Mouse (Mus musculus): Measurements from ENCODE around the gene Txnrd2. TPM values are rescaled to one million over a fixed set of nuclear protein-coding genes. Genes with fewer than 3 reads are reported as not detected.

The Txnrd2 gene
- polyA plus RNA-seq, 1 experiment, result 7.1 TPM

DNA sequence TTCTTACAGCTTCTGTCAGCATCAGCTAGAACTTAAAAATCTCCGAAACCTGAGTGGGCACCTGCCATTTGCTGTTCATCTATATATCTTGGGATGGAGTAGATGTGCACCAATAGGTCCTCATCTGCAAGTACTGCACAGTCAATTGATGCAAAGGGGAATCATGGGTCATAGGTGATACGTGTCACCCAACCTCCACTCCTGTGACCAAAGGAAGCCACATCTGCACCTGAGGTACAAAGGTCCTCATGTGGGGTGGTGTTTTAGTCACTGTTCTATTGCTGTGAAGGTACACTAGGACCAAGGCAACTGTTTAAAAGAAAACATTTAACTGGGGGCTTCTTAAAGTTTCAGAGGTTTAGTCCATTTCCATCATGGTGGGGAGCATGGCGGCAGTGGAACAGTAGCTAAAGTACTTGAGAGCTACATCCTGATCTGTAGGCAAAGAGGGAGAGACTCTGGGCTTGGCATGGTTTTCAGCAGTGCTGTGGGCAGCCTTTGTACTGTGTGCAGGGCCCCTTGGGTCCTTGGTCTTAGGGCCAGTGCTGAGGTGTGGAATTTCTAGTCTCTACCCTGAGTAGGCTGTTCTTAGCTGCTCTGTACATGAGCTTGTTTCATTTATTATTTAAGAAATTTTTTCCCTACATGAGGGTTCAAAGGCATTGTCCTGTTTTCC is 80.5 kb downstream of the Txnrd2 start:
- H3K9ac ChIP-seq (ENCODE audit: low read depth, poor library complexity, severe bottlenecking), result no peak overlapping the region
- no peaks in the 10 kb centered on the region for H3K4me1 ChIP-seq (ENCODE audit: control insufficient read depth, insufficient read depth, low read length)
- TF ChIP-seq POLR2A (IDR thresholded peaks at IDR 0.05; ENCODE audit: insufficient read depth, low read length) (no peak), CTCF (IDR thresholded peaks at IDR 0.05; ENCODE audit: low read depth, low read length) (no peak), EP300 (IDR thresholded peaks at IDR 0.05; ENCODE audit: insufficient read depth, low read depth, low read length) (no peak)
- no peaks in the 10 kb centered on the region for H3K9me3 ChIP-seq (replicated peaks; ENCODE audit: control insufficient read depth, insufficient read depth, low read length, poor library complexity, severe bottlenecking)
- peaks cover 7% of the 10 kb centered on the region for H3K36me3 ChIP-seq (ENCODE audit: control insufficient read depth, insufficient read depth, low read length, poor library complexity, severe bottlenecking)
- no peaks in the 10 kb centered on the region for H3K27me3 ChIP-seq (ENCODE audit: control insufficient read depth, insufficient read depth, low read length, poor library complexity, severe bottlenecking)
- no peak overlapping the region for H3K4me3 ChIP-seq (ENCODE audit: low read depth, low read length)
- no peak overlapping the region for H3K27ac ChIP-seq (ENCODE audit: insufficient read depth, low read length)

DNA sequence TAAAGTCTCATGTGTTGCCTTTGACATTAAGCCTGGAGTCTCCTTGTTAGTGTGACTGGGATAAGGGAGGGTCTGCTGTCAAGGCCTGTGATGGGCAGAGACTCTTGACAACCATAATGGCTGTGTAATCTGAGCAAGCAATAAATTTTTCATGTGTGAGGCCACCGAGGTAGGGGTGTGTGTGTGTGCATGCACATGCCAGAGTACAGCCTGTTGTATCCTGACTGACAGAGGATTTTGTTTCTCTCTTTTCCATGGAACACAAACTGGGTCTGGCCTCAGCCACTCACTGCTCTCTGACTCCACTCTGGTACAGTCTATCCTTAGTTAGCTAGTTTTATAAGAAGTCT is 81.0 kb downstream of the Txnrd2 start:
- H3K27ac ChIP-seq (ENCODE audit: insufficient read depth, low read length), result no peak overlapping the region
- H3K4me1 ChIP-seq (ENCODE audit: control insufficient read depth, insufficient read depth, low read length), result no peaks in the 10 kb centered on the region
- no peak overlapping the region for H3K9ac ChIP-seq (ENCODE audit: low read depth, poor library complexity, severe bottlenecking)
- no peaks in the 10 kb centered on the region for H3K9me3 ChIP-seq (replicated peaks; ENCODE audit: control insufficient read depth, insufficient read depth, low read length, poor library complexity, severe bottlenecking)
- no peaks in the 10 kb centered on the region for H3K27me3 ChIP-seq (ENCODE audit: control insufficient read depth, insufficient read depth, low read length, poor library complexity, severe bottlenecking)
- no peak overlapping the region for H3K4me3 ChIP-seq (ENCODE audit: low read depth, low read length)
- peaks cover 1% of the 10 kb centered on the region; the same call in 1 of the 2 replicates for H3K36me3 ChIP-seq (ENCODE audit: control insufficient read depth, insufficient read depth, low read length, poor library complexity, severe bottlenecking)
- TF ChIP-seq CTCF (IDR thresholded peaks at IDR 0.05; ENCODE audit: low read depth, low read length), result no peak
- no peak for TF ChIP-seq EP300 (IDR thresholded peaks at IDR 0.05; ENCODE audit: insufficient read depth, low read depth, low read length)
- TF ChIP-seq POLR2A (IDR thresholded peaks at IDR 0.05; ENCODE audit: insufficient read depth, low read length), result no peak

DNA sequence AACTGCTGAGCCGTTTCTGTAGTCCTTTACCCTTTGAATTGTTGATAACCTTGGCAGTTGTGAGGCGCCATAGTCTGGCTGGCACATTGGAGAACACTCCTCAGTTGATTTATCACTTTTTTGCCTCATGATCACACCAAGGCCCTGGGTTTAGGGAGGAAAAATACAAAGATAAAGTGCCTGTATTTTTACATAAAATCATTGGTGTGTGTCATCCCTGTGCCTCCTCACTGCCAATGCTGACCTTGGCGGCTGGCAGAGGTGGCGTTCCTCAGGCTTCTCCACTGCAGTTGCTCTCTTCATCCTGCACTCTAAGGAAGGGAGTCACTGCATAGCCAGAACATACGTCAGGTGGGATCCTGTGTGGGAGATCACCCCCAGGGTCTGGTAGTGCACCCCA is 85.6 kb downstream of the Txnrd2 start:
- H3K27ac ChIP-seq (ENCODE audit: insufficient read depth, low read length), result no peak overlapping the region
- H3K4me3 ChIP-seq (ENCODE audit: low read depth, low read length), result no peak overlapping the region
- H3K9ac ChIP-seq (ENCODE audit: low read depth, poor library complexity, severe bottlenecking), result no peak overlapping the region
- H3K36me3 ChIP-seq (ENCODE audit: control insufficient read depth, insufficient read depth, low read length, poor library complexity, severe bottlenecking), result no peaks in the 10 kb centered on the region
- no peaks in the 10 kb centered on the region for H3K27me3 ChIP-seq (ENCODE audit: control insufficient read depth, insufficient read depth, low read length, poor library complexity, severe bottlenecking)
- TF ChIP-seq EP300 (IDR thresholded peaks at IDR 0.05; ENCODE audit: insufficient read depth, low read depth, low read length) (no peak), POLR2A (IDR thresholded peaks at IDR 0.05; ENCODE audit: insufficient read depth, low read length) (no peak), CTCF (IDR thresholded peaks at IDR 0.05; ENCODE audit: low read depth, low read length) (no peak)
- H3K4me1 ChIP-seq (ENCODE audit: control insufficient read depth, insufficient read depth, low read length), result no peaks in the 10 kb centered on the region
- H3K9me3 ChIP-seq (replicated peaks; ENCODE audit: control insufficient read depth, insufficient read depth, low read length, poor library complexity, severe bottlenecking), result no peaks in the 10 kb centered on the region

DNA sequence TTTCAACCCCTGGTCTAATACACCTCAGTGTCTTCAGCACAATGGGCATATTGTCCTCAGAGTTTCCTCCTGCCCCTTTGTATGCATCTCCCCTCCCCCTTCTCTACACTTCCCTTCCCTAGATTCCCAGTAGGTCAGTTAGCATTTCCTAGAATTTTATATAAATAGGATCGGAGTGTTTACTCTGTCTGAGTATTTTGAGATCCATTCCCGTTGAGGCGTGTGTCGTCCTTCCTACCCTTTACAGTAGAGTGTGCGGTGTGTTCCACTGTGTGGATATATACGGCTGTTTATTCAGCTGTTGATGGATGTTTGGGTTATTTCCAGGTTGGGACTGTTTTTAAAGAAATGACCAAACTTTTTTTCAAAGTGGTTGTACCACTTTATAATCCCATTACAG is 87.3 kb downstream of the Txnrd2 start:
- Histone ChIP-seq H3K27ac (ENCODE audit: insufficient read depth, low read length) (no peak overlapping the region), H3K4me3 (ENCODE audit: low read depth, low read length) (no peak overlapping the region), H3K9me3 (replicated peaks; ENCODE audit: control insufficient read depth, insufficient read depth, low read length, poor library complexity, severe bottlenecking) (no peaks in the 10 kb centered on the region), H3K9ac (ENCODE audit: low read depth, poor library complexity, severe bottlenecking) (no peak overlapping the region), H3K36me3 (ENCODE audit: control insufficient read depth, insufficient read depth, low read length, poor library complexity, severe bottlenecking) (no peaks in the 10 kb centered on the region), H3K27me3 (ENCODE audit: control insufficient read depth, insufficient read depth, low read length, poor library complexity, severe bottlenecking) (no peaks in the 10 kb centered on the region), H3K4me1 (ENCODE audit: control insufficient read depth, insufficient read depth, low read length) (no peaks in the 10 kb centered on the region)
- TF ChIP-seq POLR2A (IDR thresholded peaks at IDR 0.05; ENCODE audit: insufficient read depth, low read length), result no peak

DNA sequence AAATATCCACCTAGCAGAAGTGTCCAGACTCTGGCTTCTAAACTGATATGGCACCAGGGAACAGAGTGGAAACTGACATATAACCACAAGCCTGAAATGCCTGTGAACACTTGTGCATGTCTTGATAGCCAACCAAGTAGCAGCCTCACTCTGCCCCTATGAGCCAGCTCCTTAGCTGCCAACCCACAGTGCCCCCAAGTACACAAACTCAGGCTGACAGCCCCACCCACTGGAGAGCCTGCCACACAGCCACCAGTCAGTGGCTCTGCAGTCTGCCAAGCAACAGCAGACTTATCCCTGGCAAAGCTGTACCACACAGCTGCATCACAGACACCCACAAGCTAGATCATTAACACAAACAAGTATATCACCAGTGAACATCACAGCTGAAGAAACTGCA is 91.9 kb downstream of the Txnrd2 start:
- no peaks in the 10 kb centered on the region for H3K4me1 ChIP-seq (ENCODE audit: control insufficient read depth, insufficient read depth, low read length)
- H3K4me3 ChIP-seq (ENCODE audit: low read depth, low read length), result no peak overlapping the region
- H3K9ac ChIP-seq (ENCODE audit: low read depth, poor library complexity, severe bottlenecking), result no peak overlapping the region
- no peak for TF ChIP-seq POLR2A (IDR thresholded peaks at IDR 0.05; ENCODE audit: insufficient read depth, low read length)
- no peak for TF ChIP-seq CTCF (IDR thresholded peaks at IDR 0.05; ENCODE audit: low read depth, low read length)
- TF ChIP-seq EP300 (IDR thresholded peaks at IDR 0.05; ENCODE audit: insufficient read depth, low read depth, low read length), result no peak
- no peaks in the 10 kb centered on the region for H3K27me3 ChIP-seq (ENCODE audit: control insufficient read depth, insufficient read depth, low read length, poor library complexity, severe bottlenecking)
- H3K36me3 ChIP-seq (ENCODE audit: control insufficient read depth, insufficient read depth, low read length, poor library complexity, severe bottlenecking), result no peaks in the 10 kb centered on the region
- no peaks in the 10 kb centered on the region for H3K9me3 ChIP-seq (replicated peaks; ENCODE audit: control insufficient read depth, insufficient read depth, low read length, poor library complexity, severe bottlenecking)
- H3K27ac ChIP-seq (ENCODE audit: insufficient read depth, low read length), result no peak overlapping the region

DNA sequence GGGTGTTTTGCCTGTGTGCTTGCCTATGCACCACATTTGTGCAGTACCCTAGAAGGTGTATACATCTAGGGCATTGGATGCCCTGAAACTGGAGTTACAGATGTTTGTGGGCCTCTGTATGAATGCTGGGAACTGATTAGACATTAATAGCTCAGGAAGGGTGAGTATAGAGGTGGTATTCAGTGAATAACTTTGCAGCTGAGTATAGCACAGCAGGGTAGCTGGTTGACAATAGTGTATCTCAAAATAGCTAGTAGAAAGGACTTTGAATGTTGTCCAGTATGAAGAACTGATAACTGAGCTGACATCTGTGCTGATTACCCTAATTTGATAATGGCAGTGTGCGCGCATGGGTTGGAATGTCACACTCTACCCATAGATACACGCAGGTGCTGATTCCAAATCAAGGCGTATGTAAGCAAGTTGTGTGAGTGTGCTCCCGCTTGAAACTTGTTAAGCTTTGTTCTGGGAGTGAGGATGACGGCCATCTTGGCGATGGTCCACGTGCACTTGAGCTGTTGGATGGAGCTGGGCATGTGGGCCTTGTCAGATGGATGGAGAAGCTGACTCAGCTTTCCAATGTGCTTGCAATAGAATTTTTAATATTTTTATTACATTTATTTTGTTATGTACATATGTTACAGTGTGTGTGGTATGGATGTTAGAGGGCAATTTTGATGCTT is 97.5 kb downstream of the Txnrd2 start:
- Histone ChIP-seq H3K36me3 (ENCODE audit: control insufficient read depth, insufficient read depth, low read length, poor library complexity, severe bottlenecking) (no peaks in the 10 kb centered on the region), H3K4me1 (ENCODE audit: control insufficient read depth, insufficient read depth, low read length) (no peaks in the 10 kb centered on the region), H3K27ac (ENCODE audit: insufficient read depth, low read length) (no peak overlapping the region), H3K4me3 (ENCODE audit: low read depth, low read length) (no peak overlapping the region), H3K9me3 (replicated peaks; ENCODE audit: control insufficient read depth, insufficient read depth, low read length, poor library complexity, severe bottlenecking) (no peaks in the 10 kb centered on the region), H3K9ac (ENCODE audit: low read depth, poor library complexity, severe bottlenecking) (no peak overlapping the region), H3K27me3 (ENCODE audit: control insufficient read depth, insufficient read depth, low read length, poor library complexity, severe bottlenecking) (no peaks in the 10 kb centered on the region)
- TF ChIP-seq EP300 (IDR thresholded peaks at IDR 0.05; ENCODE audit: insufficient read depth, low read depth, low read length), result no peak
- no peak for TF ChIP-seq POLR2A (IDR thresholded peaks at IDR 0.05; ENCODE audit: insufficient read depth, low read length)
- TF ChIP-seq CTCF (IDR thresholded peaks at IDR 0.05; ENCODE audit: low read depth, low read length), result no peak
